Mouse (Mus musculus): ENCODE measurements around the gene Popdc2.
"Not testable (repeated sequence)": the region's sequence is repeated elsewhere in the genome, so short reads cannot be mapped to it uniquely, and the experiment has no call there.

The Popdc2 gene

GRCm38 (mm10) chr16:38361933-38362332, at the start of gene Popdc2:
Popdc2 (plus strand) TSS chr16:38362209.
- DNase-seq = peak; percentile 36

GRCm38 (mm10) chr16:38318492-38318891, 43.5 kb upstream of the Popdc2 start:
- no peak for DNase-seq

GRCm38 (mm10) chr16:38319087-38319486, 42.9 kb upstream of the Popdc2 start:
- DNase-seq = no peak

GRCm38 (mm10) chr16:38321452-38321935, 40.5 kb upstream of the Popdc2 start:
- DNase-seq = peak; percentile 68

GRCm38 (mm10) chr16:38324311-38324710, 37.7 kb upstream of the Popdc2 start:
- no peak for DNase-seq

- no peak for DNase-seq
These were observed 35.1 kb upstream of the Popdc2 start for GRCm38 (mm10) chr16:38326778-38327397.

- DNase-seq = no peak
These were observed 32.7 kb upstream of the Popdc2 start for GRCm38 (mm10) chr16:38329340-38329739.

GRCm38 (mm10) chr16:38334431-38334830, 27.6 kb upstream of the Popdc2 start:
- DNase-seq = no peak

- not testable (repeated sequence) for DNase-seq
These were observed 23.9 kb upstream of the Popdc2 start for GRCm38 (mm10) chr16:38338077-38338476.

GRCm38 (mm10) chr16:38341396-38342324, 20.3 kb upstream of the Popdc2 start, which contains the start of gene Maats1:
Maats1 (minus strand) TSS chr16:38342143.
- peak; percentile 90 for DNase-seq

- peak; percentile 49 for DNase-seq
These were observed 16.9 kb upstream of the Popdc2 start for GRCm38 (mm10) chr16:38344941-38345725.

GRCm38 (mm10) chr16:38346529-38347325, 15.3 kb upstream of the Popdc2 start, which contains the start of the genes Cox17 and Gm21987:
Cox17 (plus strand) TSS chr16:38346991.
Gm21987 (plus strand) TSS chr16:38347040.
- peak; percentile 98 for DNase-seq

- no peak for DNase-seq
These were observed 14.4 kb upstream of the Popdc2 start for GRCm38 (mm10) chr16:38347588-38347987.

GRCm38 (mm10) chr16:38348217-38348761, 13.7 kb upstream of the Popdc2 start:
- DNase-seq = no peak

GRCm38 (mm10) chr16:38349881-38350280, 12.1 kb upstream of the Popdc2 start:
- no peak for DNase-seq

- DNase-seq = peak; percentile 78
These were observed 11.6 kb upstream of the Popdc2 start for GRCm38 (mm10) chr16:38350361-38350855.

- DNase-seq = no peak
These were observed 11.1 kb upstream of the Popdc2 start for GRCm38 (mm10) chr16:38350939-38351338.

GRCm38 (mm10) chr16:38352031-38352430, 10.0 kb upstream of the Popdc2 start:
- DNase-seq = no peak

GRCm38 (mm10) chr16:38352851-38353250, 9.2 kb upstream of the Popdc2 start:
- DNase-seq = no peak

- DNase-seq = no peak
These were observed 8.4 kb upstream of the Popdc2 start for GRCm38 (mm10) chr16:38353642-38354041.

GRCm38 (mm10) chr16:38354185-38354913, 7.7 kb upstream of the Popdc2 start:
- DNase-seq = no peak
